Mouse (Mus musculus) lung, adult 2 months (tissue): ENCODE measurements around the gene Plpp4.

ENCODE experiments used
- CTCF ChIP-seq: fragments of 200-500 bp; IDR thresholded peaks from 2 replicates; pipeline ENCODE4 v1.5.1; 2011; ENCODE audit warnings: mild to moderate bottlenecking, low read length, control low read depth; ENCODE audit not compliant: insufficient read depth
- POLR2A ChIP-seq: fragments of 200-500 bp; IDR thresholded peaks from 2 replicates; pipeline ENCODE4 v1.6.1; 2011; ENCODE audit warnings: low read depth, mild to moderate bottlenecking, control low read depth, low read length, borderline replicate concordance; ENCODE audit errors: extremely low read depth

- TF ChIP-seq CTCF (no peak), POLR2A (no peak)
These were observed at the start of gene Plpp4 for GRCm38 (mm10) chr7:129256621-129257373.
